Mouse (Mus musculus): ENCODE data around the gene Klf15.

- TF ChIP-seq CTCF (conservative IDR thresholded peaks at IDR 0.05; ENCODE audit: insufficient read depth, insufficient read length, low read depth, low read length), result no peak
- no peak for TF ChIP-seq POLR2A (IDR thresholded peaks at IDR 0.05; ENCODE audit: low read depth, low read length)
Measured at GRCm38 (mm10) chr6:90425361-90425760, 37.0 kb upstream of the Klf15 start.

Measured in kidney, adult 2 months (tissue).